Mouse (Mus musculus) liver, embryonic 15.5 days (tissue): ENCODE data around the gene Chd5. TPM values are rescaled to one million over a fixed set of nuclear protein-coding genes. Genes with fewer than 3 reads are reported as not detected.

Experiments
- ATAC-seq: fragments of 200-750 bp; cut with Nextera tagmentation; 2 replicates; pipeline ENCODE4 v1.8.0; 2017; ENCODE audit warnings: moderate number of reproducible peaks, mild to moderate bottlenecking, moderate library complexity; ENCODE audit not compliant: insufficient read depth
- H3K27ac ChIP-seq: fragments of 300-500 bp; sonication (generic); replicated peaks from 2 replicates; pipeline ENCODE4 v1.5.1; 2015; ENCODE audit warnings: mild to moderate bottlenecking, inconsistent platforms
- H3K27me3 ChIP-seq: fragments of 300-500 bp; sonication (generic); 2 replicates; pipeline ENCODE4 v1.6.1; 2015; ENCODE audit warnings: mild to moderate bottlenecking, inconsistent platforms
- H3K36me3 ChIP-seq: fragments of 300-500 bp; sonication (generic); replicated peaks from 2 replicates; pipeline ENCODE4 v1.6.1; 2015; ENCODE audit warnings: moderate library complexity, mild to moderate bottlenecking, inconsistent platforms
- H3K4me1 ChIP-seq: fragments of 300-500 bp; sonication (generic); replicated peaks from 2 replicates; pipeline ENCODE4 v1.6.1; 2015; ENCODE audit warnings: inconsistent platforms
- H3K4me2 ChIP-seq: fragments of 300-500 bp; sonication (generic); 2 replicates; pipeline ENCODE4 v1.6.1; 2015; ENCODE audit warnings: moderate library complexity, mild to moderate bottlenecking, inconsistent platforms
- H3K4me3 ChIP-seq: fragments of 300-500 bp; sonication (generic); replicated peaks from 2 replicates; pipeline ENCODE4 v1.5.1; 2015; ENCODE audit warnings: mild to moderate bottlenecking, inconsistent platforms
- H3K9ac ChIP-seq: fragments of 300-500 bp; sonication (generic); 2 replicates; pipeline ENCODE4 v1.6.1; 2015; ENCODE audit warnings: moderate library complexity, mild to moderate bottlenecking, inconsistent platforms
- H3K9me3 ChIP-seq: fragments of 300-500 bp; sonication (generic); replicated peaks from 2 replicates; pipeline ENCODE4 v1.6.1; 2016; ENCODE audit warnings: inconsistent platforms
- WGBS: fragments of 180-500 bp; shearing (Covaris S2); methylation state at CpG from one replicate; pipeline ENCODE4 v1.1.7; 2015; ENCODE audit warnings: mixed read lengths; ENCODE audit not compliant: insufficient replicate concordance; 5-methylcytosine and 5-hydroxymethylcytosine counted together
- polyA plus RNA-seq: library from polyadenylated mRNA; unstranded; fragments of >200 nt; fragmentation: Nextera tagmentation; extraction: Ambion mirVana; gene quantifications from 2 replicates; pipeline ENCODE4 v1.2.1, GENCODE M21; 2015

Chd5 gene
- polyA plus RNA-seq, 1 experiment from 2014 or later = 0.16 TPM

GRCm38 (mm10) chr4:152340584-152341284, 2.3 kb downstream of the Chd5 start:
- WGBS = 31% methylated on average over 15 of the region's 15 CpGs

GRCm38 (mm10) chr4:152343296-152343695, 4.8 kb downstream of the Chd5 start:
- Histone ChIP-seq H3K4me3 (no peak overlapping the region), H3K9ac (no peak overlapping the region), H3K27me3 (peaks cover 72% of the 10 kb centered on the region), H3K27ac (no peak overlapping the region), H3K9me3 (no peaks in the 10 kb centered on the region), H3K36me3 (no peaks in the 10 kb centered on the region), H3K4me2 (no peak overlapping the region), H3K4me1 (peaks cover 24% of the 10 kb centered on the region)
- ATAC-seq = no peak
- WGBS = 5% methylated on average over 5 of the region's 5 CpGs

More at GRCm38 (mm10) chr4:152340584-152341284, 2.3 kb downstream of the Chd5 start:
- no peaks in the 10 kb centered on the region for H3K9me3 ChIP-seq
- ATAC-seq = no peak
- H3K4me2 ChIP-seq = no peak overlapping the region; the same call in 1 of the 2 replicates
- peaks cover 3% of the 10 kb centered on the region; the same call in 1 of the 2 replicates for H3K36me3 ChIP-seq
- H3K4me3 ChIP-seq = no peak overlapping the region
- H3K9ac ChIP-seq = no peak overlapping the region
- H3K4me1 ChIP-seq = peaks cover 24% of the 10 kb centered on the region
- H3K27ac ChIP-seq = no peak overlapping the region
- H3K27me3 ChIP-seq = peaks cover 80% of the 10 kb centered on the region

GRCm38 (mm10) chr4:152344651-152345050, 6.2 kb downstream of the Chd5 start:
- Histone ChIP-seq H3K4me2 (no peak overlapping the region), H3K4me1 (peaks cover 16% of the 10 kb centered on the region), H3K9ac (no peak overlapping the region), H3K27ac (no peak overlapping the region), H3K27me3 (peaks cover 72% of the 10 kb centered on the region), H3K36me3 (no peaks in the 10 kb centered on the region), H3K9me3 (no peaks in the 10 kb centered on the region), H3K4me3 (no peak overlapping the region)
- ATAC-seq = no peak
- 13% methylated on average over 7 of the region's 7 CpGs for WGBS

GRCm38 (mm10) chr4:152345120-152345889, 6.9 kb downstream of the Chd5 start:
- Histone ChIP-seq H3K4me3 (no peak overlapping the region), H3K4me1 (peaks cover 16% of the 10 kb centered on the region), H3K9ac (no peak overlapping the region), H3K4me2 (no peak overlapping the region), H3K9me3 (no peaks in the 10 kb centered on the region), H3K27ac (no peak overlapping the region), H3K36me3 (no peaks in the 10 kb centered on the region), H3K27me3 (peaks cover 72% of the 10 kb centered on the region)
- 31% methylated on average over 7 of the region's 7 CpGs for WGBS
- peak; percentile 78 for ATAC-seq

- H3K27me3 ChIP-seq = peaks cover 58% of the 10 kb centered on the region
- no peak overlapping the region for H3K4me2 ChIP-seq
- WGBS = 7% methylated on average over 17 of the region's 17 CpGs
Observed at GRCm38 (mm10) chr4:152349837-152350381, 11.5 kb downstream of the Chd5 start.

GRCm38 (mm10) chr4:152350722-152351421, 12.4 kb downstream of the Chd5 start:
- H3K9me3 ChIP-seq = no peaks in the 10 kb centered on the region
- peaks cover 55% of the 10 kb centered on the region for H3K27me3 ChIP-seq
- H3K9ac ChIP-seq = no peak overlapping the region
- H3K4me1 ChIP-seq = no peaks in the 10 kb centered on the region
- H3K36me3 ChIP-seq = no peaks in the 10 kb centered on the region
- WGBS = 24% methylated on average over 8 of the region's 8 CpGs
- no peak overlapping the region for H3K27ac ChIP-seq
- H3K4me2 ChIP-seq = no peak overlapping the region
- ATAC-seq = no peak
- no peak overlapping the region for H3K4me3 ChIP-seq

More at GRCm38 (mm10) chr4:152349837-152350381, 11.5 kb downstream of the Chd5 start:
- no peaks in the 10 kb centered on the region for H3K9me3 ChIP-seq
- H3K36me3 ChIP-seq = no peaks in the 10 kb centered on the region
- no peak overlapping the region for H3K27ac ChIP-seq
- H3K4me3 ChIP-seq = no peak overlapping the region
- peaks cover 6% of the 10 kb centered on the region for H3K4me1 ChIP-seq
- ATAC-seq = no peak
- H3K9ac ChIP-seq = no peak overlapping the region

GRCm38 (mm10) chr4:152351422-152352305, 13.2 kb downstream of the Chd5 start:
- 9% methylated on average over 14 of the region's 14 CpGs for WGBS
- Histone ChIP-seq H3K4me1 (no peaks in the 10 kb centered on the region), H3K4me2 (no peak overlapping the region), H3K9me3 (no peaks in the 10 kb centered on the region), H3K9ac (no peak overlapping the region), H3K4me3 (no peak overlapping the region), H3K27ac (no peak overlapping the region), H3K27me3 (peaks cover 53% of the 10 kb centered on the region), H3K36me3 (no peaks in the 10 kb centered on the region)
- no peak for ATAC-seq

- H3K36me3 ChIP-seq = no peaks in the 10 kb centered on the region
- WGBS = 65% methylated on average over 14 of the region's 14 CpGs
Observed at GRCm38 (mm10) chr4:152353886-152354637, 15.6 kb downstream of the Chd5 start.

GRCm38 (mm10) chr4:152355672-152356071, 17.2 kb downstream of the Chd5 start:
- Histone ChIP-seq H3K36me3 (no peaks in the 10 kb centered on the region), H3K9ac (no peak overlapping the region), H3K27ac (no peak overlapping the region), H3K4me2 (no peak overlapping the region), H3K4me1 (peaks cover 3% of the 10 kb centered on the region; the same call in 1 of the 2 replicates), H3K4me3 (no peak overlapping the region), H3K27me3 (peaks cover 31% of the 10 kb centered on the region), H3K9me3 (no peaks in the 10 kb centered on the region)
- no peak for ATAC-seq
- 54% methylated on average over 7 of the region's 7 CpGs for WGBS

More at GRCm38 (mm10) chr4:152353886-152354637, 15.6 kb downstream of the Chd5 start:
- Histone ChIP-seq H3K4me3 (no peak overlapping the region), H3K27ac (no peak overlapping the region), H3K4me2 (no peak overlapping the region), H3K9ac (no peak overlapping the region), H3K27me3 (peaks cover 34% of the 10 kb centered on the region), H3K4me1 (no peaks in the 10 kb centered on the region), H3K9me3 (no peaks in the 10 kb centered on the region)
- no peak for ATAC-seq
